Mouse (Mus musculus) cerebellum, postnatal 14 days (tissue): ENCODE results near the gene Pafah1b3.

Experiments
- DNase-seq, 2 experiments: peaks; one replicate each; pipeline ENCODE4 v3.0.0; 2021; ENCODE audit warnings: mixed read lengths in 2 of 2

Pafah1b3 gene

DNA sequence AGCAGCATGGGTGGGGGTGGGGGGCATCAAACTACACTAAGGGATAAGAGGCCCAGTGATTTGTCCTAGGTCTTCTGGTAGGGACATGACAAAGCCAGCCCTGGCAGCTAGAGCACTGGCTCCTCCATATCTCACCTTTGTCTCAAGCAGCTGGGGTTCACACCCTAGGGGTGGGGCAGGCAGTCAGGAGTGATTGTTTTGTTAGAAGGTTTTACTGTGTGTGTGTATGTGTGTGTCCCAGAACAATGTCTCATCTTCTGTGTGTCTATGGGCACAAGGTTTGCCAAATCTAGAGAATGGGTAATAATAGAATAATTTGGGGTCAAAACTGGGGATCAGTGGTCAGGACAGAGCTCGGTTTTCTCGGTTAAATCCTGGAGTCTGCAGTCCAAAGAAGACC, 7.7 kb upstream of the Pafah1b3 start:
- DNase-seq: no peak

DNA sequence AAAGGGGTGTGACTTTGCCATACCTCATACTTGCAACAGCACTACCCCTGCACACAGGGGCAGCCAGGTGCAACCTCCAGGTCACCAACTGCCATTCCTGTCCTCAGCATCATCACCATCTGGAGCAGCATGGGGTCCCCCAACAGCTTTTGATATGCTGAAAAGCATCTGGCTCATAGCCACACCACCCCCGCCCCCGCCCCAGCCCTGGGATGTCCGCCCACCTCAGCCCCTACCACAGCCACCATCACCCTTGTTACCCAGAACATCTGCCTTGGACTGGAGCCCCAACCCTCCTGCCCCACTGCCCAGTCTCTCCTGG, 5.9 kb upstream of the Pafah1b3 start:
- no peak for DNase-seq

DNA sequence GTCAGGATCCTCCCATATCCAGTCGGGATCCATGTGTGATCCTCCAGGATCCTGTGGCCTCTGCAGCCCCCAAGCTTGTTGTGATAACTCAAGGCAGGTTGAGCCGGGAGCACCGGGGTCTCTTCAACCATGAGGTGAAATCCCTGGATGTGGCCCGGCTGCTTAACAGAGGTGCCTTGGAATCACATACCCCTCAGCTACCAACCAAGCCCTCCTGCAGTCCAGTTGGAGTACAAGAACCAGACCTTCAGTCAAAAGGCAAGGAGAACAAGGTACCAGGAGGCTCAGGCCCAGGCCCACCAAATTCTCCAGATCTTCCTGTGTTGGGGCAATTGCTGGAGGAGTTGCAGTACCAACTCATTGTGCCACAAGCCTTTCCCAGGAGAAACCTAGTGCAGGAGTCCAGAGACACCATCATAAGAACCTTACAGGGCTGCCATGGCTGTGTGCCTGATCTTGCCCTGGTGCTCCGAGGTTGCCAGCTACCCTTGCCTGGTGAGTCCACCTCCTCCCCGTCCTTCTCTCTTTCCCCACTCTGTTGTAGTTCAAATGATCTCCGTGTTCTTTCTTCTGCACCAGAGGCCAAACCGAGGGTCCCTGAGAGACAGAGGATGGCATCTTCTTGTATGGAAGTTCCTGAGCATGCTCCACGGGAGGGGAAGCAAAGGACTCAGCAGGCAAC, 5.4 kb upstream of the Pafah1b3 start:
- no peak for DNase-seq

DNA sequence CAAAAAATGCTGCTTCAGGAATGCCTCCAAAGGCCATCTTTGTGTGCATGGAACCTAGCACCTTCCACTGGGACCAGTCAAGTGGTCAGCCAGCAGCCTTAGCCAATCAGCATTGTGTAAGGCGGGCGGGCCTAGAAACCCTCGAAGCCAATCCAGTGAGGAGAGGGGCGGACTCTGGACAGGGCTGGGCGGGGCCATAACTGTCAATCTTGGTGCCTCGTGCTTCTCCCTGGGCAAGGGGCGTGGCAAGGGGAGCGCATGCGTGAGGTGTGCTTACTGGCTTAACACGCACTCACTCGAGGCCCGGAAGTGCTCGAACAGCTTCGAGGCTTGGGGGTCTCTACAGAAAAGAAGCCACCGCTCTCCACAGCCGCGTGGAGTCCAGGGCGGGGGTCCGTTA, 3.3 kb upstream of the Pafah1b3 start, which contains the start of gene Prr19:
TSS of gene Prr19 (plus strand) at position 349 of the 400 bp plus-strand sequence.
- DNase-seq: peak; percentile 26 to 67

DNA sequence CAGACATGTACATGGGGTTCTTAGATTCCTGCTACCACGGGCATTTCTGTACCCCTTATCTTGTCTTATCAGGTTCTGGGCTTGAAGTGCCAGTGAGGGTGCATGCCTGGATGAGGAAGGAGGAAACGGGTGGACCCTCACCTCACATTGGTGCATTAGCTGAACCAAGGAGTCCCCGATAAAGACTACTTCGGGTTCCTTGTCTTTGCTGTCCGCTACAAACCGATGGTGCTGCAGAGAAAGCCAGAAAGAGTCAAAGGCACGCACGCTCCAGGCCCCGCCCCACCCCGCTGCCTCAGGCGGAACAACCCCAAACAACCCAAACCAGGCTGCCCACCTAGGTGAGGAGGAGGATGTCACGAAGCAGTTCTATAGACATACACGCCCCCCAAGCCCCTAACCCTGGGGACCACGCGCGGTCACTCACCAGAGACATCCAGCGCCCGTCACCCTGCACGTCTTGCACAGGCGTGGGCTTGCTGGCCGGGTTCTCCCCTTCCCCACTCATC, 787 bp downstream of the Pafah1b3 start:
- peak in 1 of 2 experiments; percentile 57 for DNase-seq

DNA sequence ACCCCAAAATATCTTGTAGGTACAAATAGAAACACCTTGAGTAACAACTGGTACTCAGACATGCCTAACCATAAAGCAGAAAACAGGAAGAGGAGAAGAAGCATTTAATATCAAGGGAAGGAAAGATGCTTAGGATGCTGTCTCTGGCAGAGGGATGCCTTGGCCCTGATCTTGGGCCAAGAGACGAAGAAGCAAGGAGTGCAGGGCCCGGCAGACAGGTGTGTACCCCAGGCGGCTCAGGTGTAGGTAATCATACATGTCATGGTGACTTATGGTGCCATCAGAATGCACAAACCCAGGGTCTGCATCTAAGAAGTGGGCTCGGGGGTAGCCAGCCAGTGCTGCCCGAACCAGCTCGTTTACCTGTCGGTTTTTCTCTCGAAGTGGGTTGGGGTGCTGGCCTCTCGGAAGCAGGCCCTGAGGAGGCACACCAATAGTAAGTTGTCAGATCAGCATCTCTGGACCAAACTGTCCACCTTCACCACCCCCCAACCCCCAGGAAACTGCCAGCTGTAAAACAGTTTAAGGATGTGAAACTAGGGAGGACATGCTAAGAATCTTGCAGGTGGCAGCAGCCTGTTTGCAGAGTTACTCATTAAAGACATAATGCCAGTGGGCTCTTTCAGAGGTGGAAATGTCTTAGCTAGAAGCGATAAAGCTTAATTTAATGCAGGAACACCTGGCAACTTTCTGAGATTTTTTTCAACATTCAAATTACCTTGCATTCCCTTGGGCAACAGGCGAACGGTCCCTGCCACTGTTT, 2.6 kb downstream of the Pafah1b3 start:
- peak in 1 of 2 experiments; percentile 13 for DNase-seq

DNA sequence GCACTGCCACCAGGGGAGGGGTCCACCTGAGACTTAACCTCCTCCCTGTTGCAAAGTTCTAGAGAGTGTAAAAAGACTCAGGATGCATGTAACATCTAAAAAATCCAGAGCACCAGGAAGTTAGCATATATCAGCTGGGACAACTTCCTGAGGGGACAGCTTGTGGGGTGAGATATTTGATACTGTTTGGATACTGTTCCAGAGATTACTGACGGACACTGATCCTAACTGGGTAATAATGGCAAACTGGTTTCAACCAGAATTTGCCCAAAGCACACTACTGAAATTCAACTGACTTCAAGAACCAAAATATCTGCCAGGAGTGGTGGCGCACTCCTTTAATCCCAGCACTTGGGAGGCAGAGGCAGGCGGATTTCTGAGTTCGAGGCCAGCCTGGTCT, 3.3 kb downstream of the Pafah1b3 start:
- DNase-seq: no peak

DNA sequence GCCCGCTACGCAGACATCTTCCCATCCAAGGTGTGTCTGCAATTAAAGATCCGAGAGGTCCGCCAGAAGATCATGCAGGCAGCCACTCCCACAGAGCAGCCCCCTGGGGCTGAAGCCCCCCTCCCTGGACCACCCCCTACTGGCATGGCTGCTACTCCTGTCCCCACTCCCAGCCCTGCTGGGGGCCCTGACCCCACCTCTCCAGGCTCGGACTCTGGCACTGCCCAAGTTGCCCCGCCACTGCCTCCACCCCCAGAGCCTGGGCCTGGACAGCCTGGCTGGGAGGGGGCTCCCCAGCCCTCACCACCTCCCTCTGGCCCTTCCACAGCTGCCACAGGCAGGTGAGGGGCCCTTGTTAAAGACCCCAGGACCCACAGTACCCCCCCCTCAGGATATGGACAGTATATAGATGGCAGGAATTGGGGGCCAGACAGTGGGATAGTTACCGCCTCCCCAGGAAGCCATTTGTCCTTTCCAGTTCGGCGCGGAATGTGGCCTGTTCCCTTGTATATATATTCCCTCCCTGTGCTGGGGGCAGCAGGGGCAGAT, 4.5 kb downstream of the Pafah1b3 start:
- peak in 1 of 2 experiments; percentile 20 for DNase-seq

DNA sequence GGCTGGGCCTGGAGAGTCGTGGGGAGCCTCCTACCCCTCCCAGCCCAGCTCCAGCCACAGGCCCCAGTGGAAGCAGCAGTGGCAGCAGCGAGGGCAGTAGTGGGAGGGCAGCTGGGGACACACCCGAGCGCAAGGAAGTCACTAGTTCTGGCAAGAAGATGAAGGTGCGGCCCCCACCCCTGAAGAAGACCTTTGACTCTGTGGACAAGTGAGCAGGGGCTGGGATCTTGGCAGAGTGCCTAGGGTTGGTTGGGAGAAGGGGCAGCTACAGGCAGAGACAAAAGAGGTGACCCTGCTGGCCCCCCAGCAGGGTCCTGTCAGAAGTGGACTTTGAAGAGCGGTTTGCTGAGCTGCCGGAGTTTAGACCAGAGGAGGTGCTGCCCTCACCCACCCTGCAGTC, 5.7 kb downstream of the Pafah1b3 start:
- peak in 1 of 2 experiments; percentile 22 for DNase-seq

DNA sequence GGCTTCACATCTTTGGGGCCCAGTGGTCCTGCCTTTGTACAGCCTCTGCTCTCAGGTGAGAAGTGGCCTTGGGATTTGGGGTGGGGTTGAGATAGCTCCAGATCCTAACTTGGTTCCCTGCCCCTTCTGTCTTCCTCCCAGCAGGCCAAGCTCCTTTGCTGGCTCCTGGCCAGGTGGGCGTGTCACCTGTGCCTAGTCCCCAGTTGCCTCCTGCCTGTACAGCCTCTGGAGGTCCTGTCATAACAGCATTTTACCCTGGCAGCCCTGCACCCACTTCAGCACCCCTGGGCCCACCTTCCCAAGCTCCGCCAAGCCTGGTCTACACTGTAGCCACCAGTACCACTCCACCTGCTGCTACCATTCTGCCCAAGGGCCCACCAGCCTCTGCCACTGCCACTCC, 6.9 kb downstream of the Pafah1b3 start:
- DNase-seq: peak; percentile 63 to 76

DNA sequence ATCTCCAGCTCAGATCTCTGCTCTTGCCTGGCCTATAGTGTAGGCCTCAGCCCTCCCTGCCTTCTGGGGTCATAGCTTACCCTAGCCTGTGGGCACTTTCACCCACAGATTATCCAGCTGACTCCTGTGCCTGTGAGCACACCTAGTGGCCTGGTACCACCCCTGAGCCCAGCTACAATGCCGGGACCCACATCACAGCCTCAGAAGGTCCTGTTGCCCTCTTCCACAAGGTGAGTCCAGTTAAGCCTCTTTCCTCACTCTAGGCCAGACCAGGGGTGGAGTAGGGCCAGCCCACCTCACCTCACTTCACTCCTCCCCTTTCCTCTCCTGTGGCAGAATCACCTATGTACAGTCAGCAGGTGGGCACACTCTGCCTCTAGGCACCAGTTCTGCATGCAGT, 7.3 kb downstream of the Pafah1b3 start:
- no peak for DNase-seq

DNA sequence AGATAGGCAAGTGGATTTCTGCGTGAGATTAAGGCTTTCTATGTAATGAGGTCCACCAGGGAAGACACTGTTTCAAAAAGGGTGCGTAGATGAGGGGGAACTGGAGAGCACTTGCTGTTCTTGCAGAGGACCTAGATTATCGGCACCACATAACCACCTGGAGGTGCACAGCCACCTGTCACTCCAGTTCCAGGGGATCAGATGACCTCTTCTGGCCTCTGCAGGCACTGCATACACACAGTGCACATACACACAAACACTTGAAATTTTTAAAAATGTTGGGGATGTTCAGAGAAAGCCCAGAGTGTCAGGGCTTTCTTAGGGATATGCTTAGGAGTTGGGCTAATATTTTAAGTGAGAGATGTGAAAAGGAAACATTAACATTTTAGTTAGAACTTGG, 7.9 kb downstream of the Pafah1b3 start:
- DNase-seq: no peak

DNA sequence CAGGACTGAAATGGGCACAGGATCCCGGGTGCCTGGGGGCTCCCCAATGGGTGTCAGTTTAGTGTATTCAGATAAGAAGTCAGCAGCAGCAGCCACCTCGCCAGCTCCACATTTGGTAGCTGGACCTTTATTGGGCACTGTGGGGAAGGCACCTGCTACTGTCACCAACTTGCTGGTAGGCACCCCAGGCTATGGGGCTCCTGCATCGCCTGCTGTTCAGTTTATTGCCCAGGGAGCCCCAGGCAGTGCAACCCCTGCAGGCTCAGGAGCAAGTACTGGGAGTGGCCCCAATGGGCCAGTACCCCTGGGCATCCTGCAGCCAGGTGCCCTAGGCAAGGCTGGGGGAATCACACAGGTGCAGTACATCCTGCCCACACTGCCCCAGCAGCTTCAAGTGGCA, 9.1 kb downstream of the Pafah1b3 start:
- DNase-seq: no peak

DNA sequence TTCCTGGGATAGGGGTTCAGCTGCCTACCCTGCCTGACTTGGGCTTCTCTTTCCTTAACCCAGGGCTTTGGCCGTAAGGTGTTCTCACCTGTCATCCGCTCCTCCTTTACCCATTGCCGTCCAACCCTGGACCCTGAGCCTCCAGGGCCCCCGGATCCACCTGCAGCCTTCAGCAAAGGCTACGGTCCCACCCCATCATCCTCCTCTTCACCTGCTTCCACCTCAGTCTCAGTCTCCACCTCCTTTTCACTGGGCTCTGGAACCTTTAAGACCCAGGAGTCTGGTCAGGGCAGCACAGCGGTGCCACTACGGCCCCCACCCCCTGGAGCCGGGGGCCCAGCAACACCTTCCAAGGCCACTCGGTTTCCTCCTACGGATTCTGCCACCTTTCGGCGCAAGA, 9.8 kb downstream of the Pafah1b3 start:
- no peak for DNase-seq

DNA sequence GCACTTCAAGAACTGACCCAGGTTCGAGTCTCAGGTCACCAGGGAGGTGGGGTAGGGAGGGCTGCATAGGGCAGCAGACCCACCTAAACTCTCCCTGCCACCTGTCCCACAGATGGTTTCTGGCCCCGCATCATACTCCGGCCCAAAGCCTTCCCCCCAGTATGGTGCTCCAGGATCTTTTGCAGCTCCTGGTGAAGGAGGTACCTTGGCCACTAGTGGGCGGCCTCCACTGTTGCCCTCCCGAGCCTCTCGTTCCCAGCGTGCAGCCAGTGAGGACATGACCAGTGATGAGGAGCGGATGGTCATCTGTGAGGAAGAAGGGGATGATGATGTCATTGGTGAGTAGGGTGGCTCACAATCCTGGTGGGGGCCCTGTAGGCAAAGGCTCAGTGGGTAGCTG, 10.8 kb downstream of the Pafah1b3 start:
- DNase-seq: no peak

DNA sequence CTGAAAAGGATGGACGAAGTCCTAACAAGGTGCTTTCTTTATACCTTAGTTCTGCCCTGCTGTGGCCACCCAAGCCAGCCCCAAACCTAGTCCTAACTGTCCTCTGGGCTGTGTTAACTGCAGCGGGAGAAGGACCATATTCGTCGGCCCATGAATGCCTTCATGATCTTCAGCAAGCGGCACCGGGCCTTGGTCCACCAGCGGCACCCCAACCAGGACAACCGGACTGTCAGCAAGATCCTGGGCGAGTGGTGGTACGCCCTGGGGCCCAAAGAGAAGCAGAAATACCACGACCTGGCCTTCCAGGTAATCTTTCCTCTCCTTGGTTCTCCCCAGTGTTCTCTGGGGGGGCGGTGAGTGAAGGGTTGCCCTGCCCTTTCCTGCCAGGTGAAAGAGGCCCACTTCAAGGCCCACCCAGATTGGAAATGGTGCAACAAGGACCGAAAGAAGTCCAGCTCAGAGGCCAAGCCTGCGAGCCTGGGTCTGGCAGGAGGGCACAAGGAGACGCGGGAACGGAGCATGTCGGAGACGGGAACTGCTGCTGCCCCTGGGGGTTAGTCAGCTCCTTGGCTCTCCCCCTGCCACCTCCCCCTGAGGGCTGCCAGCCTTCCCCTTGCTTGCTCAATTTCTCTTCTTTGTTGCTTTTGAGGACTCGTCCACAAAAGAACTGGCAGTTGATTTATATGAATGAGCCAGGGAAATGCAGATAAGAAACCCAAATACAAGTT, 12.1 kb downstream of the Pafah1b3 start:
- no peak for DNase-seq

DNA sequence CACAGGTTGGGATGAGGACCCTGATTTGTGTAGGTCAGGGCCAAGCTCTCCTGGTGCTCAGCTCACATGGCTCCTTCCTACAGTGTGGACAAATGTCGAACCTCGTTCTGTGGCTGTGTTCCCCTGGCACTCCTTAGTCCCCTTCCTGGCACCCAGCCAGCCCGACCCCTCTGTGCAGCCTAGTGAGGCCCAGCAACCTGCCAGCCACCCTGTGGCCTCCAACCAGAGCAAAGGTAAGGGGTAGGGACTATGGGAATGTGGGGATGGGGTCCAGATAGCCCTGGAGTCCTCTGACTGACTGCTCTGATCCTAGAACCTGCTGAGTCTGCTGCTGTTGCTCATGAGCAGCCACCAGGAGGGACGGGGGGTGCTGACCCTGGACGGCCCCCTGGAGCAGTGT, 13.0 kb downstream of the Pafah1b3 start:
- DNase-seq: peak; percentile 49 to 70

DNA sequence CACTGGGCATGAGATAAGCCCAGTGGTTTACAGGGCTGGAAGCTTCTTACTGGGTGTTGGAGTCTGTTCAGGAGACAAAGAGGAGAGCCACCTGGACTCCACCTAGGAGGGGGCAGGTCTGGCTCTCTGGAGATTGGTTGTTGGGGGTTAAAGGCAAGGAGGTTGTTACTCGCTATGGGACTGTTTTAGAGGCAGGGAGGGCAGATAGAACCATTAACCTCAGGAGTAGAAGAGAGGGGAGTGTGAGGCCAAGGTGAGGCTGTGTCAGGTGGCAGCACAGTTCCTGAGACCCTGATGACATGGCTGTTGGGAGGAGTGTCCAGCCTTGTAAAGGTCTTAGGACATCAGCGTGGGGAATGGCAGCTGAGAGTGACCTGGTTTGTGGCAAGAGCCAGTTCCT, 13.6 kb downstream of the Pafah1b3 start:
- peak in 1 of 2 experiments; percentile 31 for DNase-seq

DNA sequence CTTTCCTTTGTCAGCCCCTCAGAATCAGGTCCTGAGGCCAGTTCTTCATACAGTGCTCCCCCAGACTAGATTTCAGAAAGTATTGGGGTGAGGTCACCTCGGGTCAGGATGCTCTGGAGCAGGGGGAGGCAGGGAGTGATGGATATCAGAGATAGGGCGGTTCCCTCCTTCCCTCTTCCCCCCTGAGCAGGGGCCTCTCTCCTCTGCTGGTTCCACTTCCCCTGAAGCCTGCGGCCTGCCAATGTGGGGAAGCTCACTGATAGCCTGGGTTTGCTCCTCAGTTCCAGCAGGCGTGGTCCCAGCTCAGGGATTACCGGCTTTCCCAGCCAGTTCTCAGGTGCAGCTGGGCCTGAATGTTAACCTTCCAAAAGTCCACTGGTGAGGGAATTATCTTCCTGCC, 14.1 kb downstream of the Pafah1b3 start:
- DNase-seq: peak in 1 of 2 experiments; percentile 34

DNA sequence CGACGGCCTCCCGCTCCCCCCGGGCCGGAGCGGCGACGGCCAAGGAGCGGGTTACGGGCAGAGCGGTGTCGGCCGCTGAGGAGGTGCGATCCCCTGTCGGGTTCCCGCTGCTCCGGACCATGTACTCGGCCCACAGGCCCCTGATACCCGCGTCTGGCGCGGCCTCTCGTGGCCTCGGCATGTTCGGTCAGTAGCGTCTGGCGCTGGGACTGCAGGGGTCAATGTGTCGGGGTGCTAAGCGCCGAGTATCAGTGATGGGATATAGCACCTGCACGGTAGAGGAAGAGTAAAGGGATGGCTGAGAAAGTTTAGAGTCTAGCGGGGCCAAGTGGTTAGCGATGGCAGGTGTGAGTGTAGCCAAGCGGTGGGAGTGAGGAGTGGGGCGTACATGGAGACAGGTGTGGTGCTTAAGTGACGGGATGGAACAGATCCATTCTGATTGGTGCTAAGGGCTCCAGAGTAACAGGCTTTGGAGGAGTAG, 15.0 kb downstream of the Pafah1b3 start:
- peak; percentile 63 to 68 for DNase-seq

DNA sequence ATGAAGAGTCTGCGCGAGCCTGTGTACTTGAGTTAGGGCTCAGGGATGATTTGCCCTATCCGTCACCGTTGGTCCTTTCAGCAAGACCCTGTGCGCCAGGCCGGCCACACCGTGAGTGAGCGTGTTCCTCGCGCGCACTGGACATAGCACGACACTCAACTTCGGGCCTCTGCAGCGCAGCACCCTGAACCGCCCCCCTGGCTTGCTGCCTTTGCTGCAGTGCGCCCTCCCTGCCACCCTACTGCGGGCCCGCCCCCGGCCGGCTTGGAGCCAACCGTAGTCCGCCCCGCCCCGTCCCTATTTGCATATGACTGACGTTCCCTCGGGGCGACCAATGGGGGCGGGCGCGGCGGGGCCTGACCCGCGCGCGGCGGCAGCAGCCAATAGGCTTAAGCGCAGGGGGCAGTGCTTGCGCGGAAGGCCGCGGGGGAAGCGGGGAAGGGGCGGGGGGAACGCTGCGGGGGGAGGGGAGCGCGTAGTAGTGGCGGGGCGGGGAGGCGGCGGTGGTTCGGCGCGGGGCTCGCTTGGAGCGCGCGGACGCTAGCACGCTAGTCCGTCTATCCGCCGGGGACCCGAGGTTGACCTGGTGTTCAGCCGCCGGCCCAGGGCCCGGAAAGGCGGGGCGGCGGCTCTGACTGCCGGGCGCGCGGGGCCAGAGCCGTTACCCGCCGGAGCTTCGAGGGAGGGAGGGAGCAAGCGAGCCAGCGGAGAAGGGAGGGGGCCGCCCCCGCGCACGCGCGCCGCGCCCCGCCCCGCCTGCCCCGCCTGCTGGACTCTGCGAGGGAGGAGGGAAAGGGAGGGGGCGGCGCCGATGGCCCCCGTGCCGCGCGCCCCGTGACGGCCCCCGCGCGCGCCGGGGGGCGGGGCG, 15.8 kb downstream of the Pafah1b3 start:
- DNase-seq: peak; percentile 98

DNA sequence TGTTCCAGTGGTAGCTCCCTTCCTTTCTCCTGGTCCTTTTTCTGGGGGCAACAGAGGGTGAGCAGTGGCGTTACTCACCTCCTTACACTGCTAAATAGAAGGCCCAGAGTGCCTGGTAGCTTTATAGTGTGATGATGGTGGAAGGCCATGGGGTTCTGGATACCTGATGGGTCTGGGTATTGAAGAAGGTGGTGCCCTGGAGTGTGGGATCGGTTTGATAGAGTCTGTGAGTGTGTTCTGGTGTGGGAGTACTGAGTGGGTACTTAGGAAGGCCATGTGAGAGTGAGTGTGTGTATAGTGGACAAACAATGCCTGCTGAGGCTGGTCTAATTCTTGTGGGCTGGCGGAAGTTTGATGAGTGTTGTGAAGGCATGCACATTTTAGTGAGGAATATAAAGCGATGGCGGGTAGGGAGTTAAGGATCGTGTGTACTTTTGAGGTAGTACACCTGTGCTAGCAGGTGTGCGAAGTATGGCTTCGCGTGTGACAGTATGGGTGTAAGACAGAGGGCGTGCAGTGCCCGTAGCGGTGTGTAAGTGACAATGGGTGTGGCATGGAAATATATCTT, 16.5 kb downstream of the Pafah1b3 start:
- DNase-seq: no peak
